Mouse (Mus musculus): ENCODE measurements around the gene Wfdc9. TPM values are rescaled to one million over a fixed set of nuclear protein-coding genes. Genes with fewer than 3 reads are reported as not detected.

Gene Wfdc9
- polyA plus RNA-seq (2012; rRNA removed) = not detected in 2 replicates

GRCm38 (mm10) chr2:164656483-164656882 is at the start of gene Wfdc9:
Wfdc9 (minus strand) TSS chr2:164656583.

GRCm38 (mm10) chr2:164698201-164698600 is 41.8 kb upstream of the Wfdc9 start, which contains the start of gene Spint4:
Spint4 (plus strand) TSS chr2:164698501.

DNA sequence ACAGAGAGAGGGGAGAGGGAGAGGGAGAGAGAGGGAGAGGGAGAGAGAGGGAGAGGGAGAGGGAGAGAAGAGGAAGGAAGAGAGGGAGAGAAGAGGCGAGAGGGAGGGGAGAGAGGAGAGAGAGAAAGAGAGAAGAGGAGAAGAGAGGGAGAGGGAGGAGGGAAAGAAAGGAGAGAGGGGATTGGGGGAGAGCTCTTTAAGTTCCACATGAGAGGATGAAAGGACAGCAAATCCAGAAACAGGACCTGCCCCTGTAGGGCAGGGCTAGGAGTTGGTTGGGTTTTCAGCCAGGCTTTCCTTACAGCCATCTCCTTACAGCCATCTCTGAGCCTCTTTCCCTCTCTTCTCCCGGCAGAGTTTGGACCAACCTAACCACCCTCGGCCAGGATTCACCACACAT is 28.4 kb upstream of the Wfdc9 start, which contains the start of gene Wfdc13:
Wfdc13 (plus strand) TSS at position 301 of the 400 bp plus-strand sequence.

GRCm38 (mm10) chr2:164673987-164674386 is 17.6 kb upstream of the Wfdc9 start, which contains the start of gene Wfdc11:
Wfdc11 (minus strand) TSS chr2:164674087.

DNA sequence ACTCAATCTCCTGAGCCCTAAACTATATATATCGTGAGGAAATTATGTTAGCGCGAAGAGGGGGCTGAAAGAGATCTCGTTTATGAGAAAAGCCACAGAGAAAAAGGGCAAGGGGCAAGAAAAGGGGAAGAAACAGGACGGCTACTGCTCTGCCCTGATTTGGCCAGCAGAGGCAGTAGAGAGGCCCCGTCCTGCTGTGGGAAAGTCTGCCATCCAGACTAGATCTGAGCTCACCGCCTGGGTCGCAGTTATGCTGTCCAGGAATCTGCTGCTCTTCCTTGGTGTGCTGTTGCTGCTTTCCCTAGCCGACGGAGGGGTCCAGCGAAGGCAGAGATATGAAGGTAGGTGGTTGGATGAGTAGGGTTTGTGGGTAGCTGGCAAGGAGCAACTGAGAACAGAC is 525 bp downstream of the Wfdc9 start, which contains the start of gene Wfdc10:
Wfdc10 (plus strand) TSS at position 189 of the 400 bp plus-strand sequence.

DNA sequence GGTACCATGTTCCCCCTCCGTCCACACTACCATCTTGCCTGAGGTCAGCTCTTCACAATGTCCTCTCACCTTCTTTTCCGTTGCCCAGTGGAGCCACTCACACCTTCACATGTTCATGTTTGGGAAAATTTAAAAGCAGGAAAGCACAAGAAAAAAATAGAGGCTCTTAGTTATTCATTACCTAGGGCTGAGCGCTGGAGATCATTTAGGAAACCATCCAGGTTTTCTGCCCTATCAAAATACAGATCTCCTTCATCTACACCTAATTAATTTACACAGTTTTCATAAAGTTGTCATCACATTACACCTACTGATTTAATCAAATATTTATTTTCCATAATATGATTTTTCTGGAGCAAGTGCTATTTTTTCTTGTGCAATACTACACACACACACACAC is 17.7 kb downstream of the Wfdc9 start, which contains the start of gene Wfdc16:
Wfdc16 (minus strand) TSS at position 101 of the 400 bp plus-strand sequence.

GRCm38 (mm10) chr2:164613471-164613870 is 42.9 kb downstream of the Wfdc9 start, which contains the start of the genes Wfdc6b and Wfdc8:
Wfdc6b (plus strand) TSS chr2:164613522.
Wfdc8 (minus strand) TSS chr2:164613626.

Other genes starting within 250 kb of the Wfdc9 start
- gene Sdc4, start 212.7 kb downstream of the Wfdc9 start, polyA plus RNA-seq (2012; rRNA removed) = 46.8 and 52.3 TPM in 2 replicates
- gene Sys1, start 199.6 kb downstream of the Wfdc9 start, polyA plus RNA-seq (2012; rRNA removed) = 20.3 and 20.5 TPM in 2 replicates
- 0.55 and 0.61 TPM in 2 replicates for gene Gm20458, start 195.6 kb downstream of the Wfdc9 start, polyA plus RNA-seq (2012; rRNA removed)
- not detected in 2 replicates for gene Trp53tg5, start 182.9 kb downstream of the Wfdc9 start, polyA plus RNA-seq (2012; rRNA removed)
- 11.3 and 12.0 TPM in 2 replicates for gene Dbndd2, start 170.5 kb downstream of the Wfdc9 start, polyA plus RNA-seq (2012; rRNA removed)
- 15.6 and 19.3 TPM in 2 replicates for gene Pigt, start 159.1 kb downstream of the Wfdc9 start, polyA plus RNA-seq (2012; rRNA removed)
- gene Wfdc2, start 94.2 kb downstream of the Wfdc9 start, polyA plus RNA-seq (2012; rRNA removed) = 1.6 and 2.0 TPM in 2 replicates
- not detected in 2 replicates for gene Spint3, start 83.1 kb downstream of the Wfdc9 start, polyA plus RNA-seq (2012; rRNA removed)
- gene Wfdc6a, start 71.1 kb downstream of the Wfdc9 start, polyA plus RNA-seq (2012; rRNA removed) = 0.05 and 0.06 TPM in 2 replicates
- gene Eppin, start 63.0 kb downstream of the Wfdc9 start, polyA plus RNA-seq (2012; rRNA removed) = not detected in 2 replicates
- not detected in 2 replicates for gene Wfdc6b, start 43.1 kb downstream of the Wfdc9 start, polyA plus RNA-seq (2012; rRNA removed)
- not detected in 2 replicates for gene Wfdc8, start 43.0 kb downstream of the Wfdc9 start, polyA plus RNA-seq (2012; rRNA removed)
- gene Wfdc16, start 17.8 kb downstream of the Wfdc9 start, polyA plus RNA-seq (2012; rRNA removed) = not detected in 2 replicates
- not detected in 2 replicates for gene Wfdc10, start 537 bp downstream of the Wfdc9 start, polyA plus RNA-seq (2012; rRNA removed)
- gene Wfdc11, start 17.5 kb upstream of the Wfdc9 start, polyA plus RNA-seq (2012; rRNA removed) = not detected in 2 replicates
- not detected in 2 replicates for gene Wfdc13, start 28.5 kb upstream of the Wfdc9 start, polyA plus RNA-seq (2012; rRNA removed)
- gene Spint4, start 41.9 kb upstream of the Wfdc9 start, polyA plus RNA-seq (2012; rRNA removed) = not detected in 2 replicates
- gene Spint5, start 58.7 kb upstream of the Wfdc9 start, polyA plus RNA-seq (2012; rRNA removed) = not detected in 2 replicates
- 1.6 and 2.1 TPM in 2 replicates for gene Wfdc3, start 89.3 kb upstream of the Wfdc9 start, polyA plus RNA-seq (2012; rRNA removed)
- gene Dnttip1, start 89.4 kb upstream of the Wfdc9 start, polyA plus RNA-seq (2012; rRNA removed) = 21.7 and 22.8 TPM in 2 replicates
- 255 and 264 TPM in 2 replicates for gene Ube2c, start 113.3 kb upstream of the Wfdc9 start, polyA plus RNA-seq (2012; rRNA removed)
- gene Tnnc2, start 123.4 kb upstream of the Wfdc9 start, polyA plus RNA-seq (2012; rRNA removed) = 0.58 and 2.9 TPM in 2 replicates
- 7.7 and 11.3 TPM in 2 replicates for gene Snx21, start 129.2 kb upstream of the Wfdc9 start, polyA plus RNA-seq (2012; rRNA removed)
- 20.1 and 20.3 TPM in 2 replicates for gene Acot8, start 148.3 kb upstream of the Wfdc9 start, polyA plus RNA-seq (2012; rRNA removed)
- 1.9 TPM in 2 replicates for gene Zswim3, start 148.5 kb upstream of the Wfdc9 start, polyA plus RNA-seq (2012; rRNA removed)
- gene Zswim1, start 166.1 kb upstream of the Wfdc9 start, polyA plus RNA-seq (2012; rRNA removed) = 1.3 and 1.5 TPM in 2 replicates
- 0.05 and 0.08 TPM in 2 replicates for gene Spata25, start 172.0 kb upstream of the Wfdc9 start, polyA plus RNA-seq (2012; rRNA removed)
- gene Ctsa, start 176.3 kb upstream of the Wfdc9 start, polyA plus RNA-seq (2012; rRNA removed) = 121 and 130 TPM in 2 replicates
- gene Neurl2, start 176.9 kb upstream of the Wfdc9 start, polyA plus RNA-seq (2012; rRNA removed) = 1.5 and 2.2 TPM in 2 replicates
- gene Pltp, start 201.1 kb upstream of the Wfdc9 start, polyA plus RNA-seq (2012; rRNA removed) = 34.8 and 42.2 TPM in 2 replicates
- gene Pcif1, start 222.7 kb upstream of the Wfdc9 start, polyA plus RNA-seq (2012; rRNA removed) = 18.4 and 21.2 TPM in 2 replicates